Mouse (Mus musculus): ENCODE results near the gene Wdr43. TPM values are rescaled to one million over a fixed set of nuclear protein-coding genes. Genes with fewer than 3 reads are reported as not detected.

Wdr43 gene
- polyA plus RNA-seq, 1 experiment = 74.0 TPM

GRCm38 (mm10) chr17:71652934-71653333, 37.2 kb downstream of the Wdr43 start:
- 89% methylated on average over 5 of the region's 5 CpGs for WGBS
- Histone ChIP-seq H3K27ac (ENCODE audit: control insufficient read depth, insufficient read depth, low read depth, low read length, poor library complexity) (no peak overlapping the region), H3K4me3 (replicated peaks; ENCODE audit: control insufficient read depth, low read depth, low read length) (no peak overlapping the region), H3K4me1 (ENCODE audit: control insufficient read depth, insufficient read depth, low read length) (no peaks in the 10 kb centered on the region)
- no peak for TF ChIP-seq CTCF (IDR thresholded peaks at IDR 0.05; ENCODE audit: control insufficient read depth, insufficient read depth, low read length)

GRCm38 (mm10) chr17:71657521-71657920, 41.8 kb downstream of the Wdr43 start:
- H3K4me3 ChIP-seq (replicated peaks; ENCODE audit: control insufficient read depth, low read depth, low read length) = no peak overlapping the region
- no peaks in the 10 kb centered on the region for H3K4me1 ChIP-seq (ENCODE audit: control insufficient read depth, insufficient read depth, low read length)
- TF ChIP-seq CTCF (IDR thresholded peaks at IDR 0.05; ENCODE audit: control insufficient read depth, insufficient read depth, low read length) (no peak), POLR2A (IDR thresholded peaks at IDR 0.05; ENCODE audit: borderline replicate concordance, control insufficient read depth, low read depth, low read length) (no peak)
- H3K27ac ChIP-seq (ENCODE audit: control insufficient read depth, insufficient read depth, low read depth, low read length, poor library complexity) = no peak overlapping the region
- WGBS = 82% methylated on average over 4 of the region's 4 CpGs

GRCm38 (mm10) chr17:71658666-71659065, 43.0 kb downstream of the Wdr43 start:
- no peak overlapping the region for H3K27ac ChIP-seq (ENCODE audit: control insufficient read depth, insufficient read depth, low read depth, low read length, poor library complexity)
- no peak overlapping the region for H3K4me3 ChIP-seq (replicated peaks; ENCODE audit: control insufficient read depth, low read depth, low read length)
- WGBS = 85% methylated on average over 10 of the region's 10 CpGs
- peaks cover 1% of the 10 kb centered on the region for H3K4me1 ChIP-seq (ENCODE audit: control insufficient read depth, insufficient read depth, low read length)
- TF ChIP-seq POLR2A (IDR thresholded peaks at IDR 0.05; ENCODE audit: borderline replicate concordance, control insufficient read depth, low read depth, low read length) = no peak
- TF ChIP-seq CTCF (IDR thresholded peaks at IDR 0.05; ENCODE audit: control insufficient read depth, insufficient read depth, low read length) = no peak

- Histone ChIP-seq H3K27ac (ENCODE audit: control insufficient read depth, insufficient read depth, low read depth, low read length, poor library complexity) (no peak overlapping the region), H3K4me3 (replicated peaks; ENCODE audit: control insufficient read depth, low read depth, low read length) (no peak overlapping the region), H3K4me1 (ENCODE audit: control insufficient read depth, insufficient read depth, low read length) (peaks cover 1% of the 10 kb centered on the region)
- WGBS = 47% methylated on average over 1 of the region's 1 CpGs
- no peak for TF ChIP-seq POLR2A (IDR thresholded peaks at IDR 0.05; ENCODE audit: borderline replicate concordance, control insufficient read depth, low read depth, low read length)
- TF ChIP-seq CTCF (IDR thresholded peaks at IDR 0.05; ENCODE audit: control insufficient read depth, insufficient read depth, low read length) = no peak
Measured at GRCm38 (mm10) chr17:71660390-71660789, 44.7 kb downstream of the Wdr43 start.

- 7% methylated on average over 21 of the region's 21 CpGs for WGBS
- TF ChIP-seq CTCF (IDR thresholded peaks at IDR 0.05; ENCODE audit: control insufficient read depth, insufficient read depth, low read length) (peak; percentile 76), POLR2A (IDR thresholded peaks at IDR 0.05; ENCODE audit: borderline replicate concordance, control insufficient read depth, low read depth, low read length) (no peak)
- peak overlapping the region; percentile 20 for H3K4me3 ChIP-seq (replicated peaks; ENCODE audit: control insufficient read depth, low read depth, low read length)
Measured at GRCm38 (mm10) chr17:71662751-71663250, 47.1 kb downstream of the Wdr43 start.

GRCm38 (mm10) chr17:71663491-71663890, 47.8 kb downstream of the Wdr43 start:
- TF ChIP-seq CTCF (IDR thresholded peaks at IDR 0.05; ENCODE audit: control insufficient read depth, insufficient read depth, low read length) (no peak), POLR2A (IDR thresholded peaks at IDR 0.05; ENCODE audit: borderline replicate concordance, control insufficient read depth, low read depth, low read length) (no peak)
- 32% methylated on average over 6 of the region's 6 CpGs for WGBS
- Histone ChIP-seq H3K27ac (ENCODE audit: control insufficient read depth, insufficient read depth, low read depth, low read length, poor library complexity) (no peak overlapping the region), H3K4me3 (replicated peaks; ENCODE audit: control insufficient read depth, low read depth, low read length) (no peak overlapping the region), H3K4me1 (ENCODE audit: control insufficient read depth, insufficient read depth, low read length) (peaks cover 1% of the 10 kb centered on the region)

More at GRCm38 (mm10) chr17:71662751-71663250, 47.1 kb downstream of the Wdr43 start:
- H3K4me1 ChIP-seq (ENCODE audit: control insufficient read depth, insufficient read depth, low read length) = peaks cover 1% of the 10 kb centered on the region
- no peak overlapping the region for H3K27ac ChIP-seq (ENCODE audit: control insufficient read depth, insufficient read depth, low read depth, low read length, poor library complexity)

GRCm38 (mm10) chr17:71664172-71664571, 48.5 kb downstream of the Wdr43 start:
- H3K4me1 ChIP-seq (ENCODE audit: control insufficient read depth, insufficient read depth, low read length) = peaks cover 1% of the 10 kb centered on the region
- WGBS = 21% methylated on average over 1 of the region's 1 CpGs
- TF ChIP-seq POLR2A (IDR thresholded peaks at IDR 0.05; ENCODE audit: borderline replicate concordance, control insufficient read depth, low read depth, low read length) (no peak), CTCF (IDR thresholded peaks at IDR 0.05; ENCODE audit: control insufficient read depth, insufficient read depth, low read length) (no peak)
- no peak overlapping the region for H3K4me3 ChIP-seq (replicated peaks; ENCODE audit: control insufficient read depth, low read depth, low read length)
- no peak overlapping the region for H3K27ac ChIP-seq (ENCODE audit: control insufficient read depth, insufficient read depth, low read depth, low read length, poor library complexity)

GRCm38 (mm10) chr17:71665201-71665600, 49.5 kb downstream of the Wdr43 start:
- H3K27ac ChIP-seq (ENCODE audit: control insufficient read depth, insufficient read depth, low read depth, low read length, poor library complexity) = no peak overlapping the region
- peaks cover 1% of the 10 kb centered on the region for H3K4me1 ChIP-seq (ENCODE audit: control insufficient read depth, insufficient read depth, low read length)
- TF ChIP-seq POLR2A (IDR thresholded peaks at IDR 0.05; ENCODE audit: borderline replicate concordance, control insufficient read depth, low read depth, low read length) (no peak), CTCF (IDR thresholded peaks at IDR 0.05; ENCODE audit: control insufficient read depth, insufficient read depth, low read length) (no peak)
- WGBS = 76% methylated on average over 4 of the region's 4 CpGs
- no peak overlapping the region for H3K4me3 ChIP-seq (replicated peaks; ENCODE audit: control insufficient read depth, low read depth, low read length)

GRCm38 (mm10) chr17:71669511-71669910, 53.8 kb downstream of the Wdr43 start:
- no peak overlapping the region for H3K27ac ChIP-seq (ENCODE audit: control insufficient read depth, insufficient read depth, low read depth, low read length, poor library complexity)
- 24% methylated on average over 5 of the region's 5 CpGs for WGBS
- H3K4me1 ChIP-seq (ENCODE audit: control insufficient read depth, insufficient read depth, low read length) = no peaks in the 10 kb centered on the region
- H3K4me3 ChIP-seq (replicated peaks; ENCODE audit: control insufficient read depth, low read depth, low read length) = no peak overlapping the region
- TF ChIP-seq POLR2A (IDR thresholded peaks at IDR 0.05; ENCODE audit: borderline replicate concordance, control insufficient read depth, low read depth, low read length) = no peak
- 0 out of 2 replicates have a peak, but pooled peaks have one; percentile 21 for TF ChIP-seq CTCF (IDR thresholded peaks at IDR 0.05; ENCODE audit: control insufficient read depth, insufficient read depth, low read length)
